In genomic region chr8:94189275-94190031, GRCm38 (mm10) we compare ENCODE assay signal across 9 mouse cellular contexts. TPM values are rescaled to one million over a fixed set of nuclear protein-coding genes. Genes with fewer than 3 reads are reported as not detected.
A peak's percentile ranks its signal among the peaks of the same experiment; 100 is the strongest.
DNase-seq lines count a peak whose midpoint lies in the region; ATAC-seq and TF ChIP-seq lines count a peak whose summit lies in the region.
"Had no signal": no experiment of that assay in that cellular context is flagged by ENCODE, and none has a peak within 500 bp of the region (broad histone marks: within the 10 kb centered on the region; RNA-seq: fewer than 3 reads in every experiment).

No protein-coding gene starts in this region.

- H3K4me3 ChIP-seq in forebrain, embryonic 14.5 days (ENCODE audit: low read depth, low read length), result no peak overlapping the region
- no peak overlapping the region for H3K4me3 ChIP-seq in forebrain, embryonic 11.5 days (ENCODE audit: low read depth, low read length)
- H3K4me3 ChIP-seq in neural tube, embryonic 13.5 days, result no peak overlapping the region
- H3K4me3 ChIP-seq in hindbrain, postnatal 0 days (ENCODE audit: low read length), result no peak overlapping the region
- no peak overlapping the region for H3K4me3 ChIP-seq in intestine, postnatal 0 days (ENCODE audit: low read depth, low read length)

- no peak overlapping the region for H3K9ac ChIP-seq in forebrain, embryonic 14.5 days (ENCODE audit: low read length)
- H3K9ac ChIP-seq in forebrain, embryonic 11.5 days (ENCODE audit: low read length), result no peak overlapping the region
- H3K9ac ChIP-seq in neural tube, embryonic 13.5 days, result no peak overlapping the region
- no peak overlapping the region for H3K9ac ChIP-seq in hindbrain, postnatal 0 days (replicated peaks; ENCODE audit: low read length)
- H3K9ac ChIP-seq in intestine, postnatal 0 days (ENCODE audit: low read depth, low read length), result no peak overlapping the region
- H3K9ac ChIP-seq: lung, embryonic 14.5 days had no signal

- H3K36me3 ChIP-seq in forebrain, embryonic 14.5 days (ENCODE audit: control insufficient read depth, insufficient read depth, low read length), result no peaks in the 10 kb centered on the region
- no peaks in the 10 kb centered on the region for H3K36me3 ChIP-seq in forebrain, embryonic 11.5 days (ENCODE audit: control insufficient read depth, insufficient read depth, low read length)
- no peaks in the 10 kb centered on the region for H3K36me3 ChIP-seq in neural tube, embryonic 13.5 days
- no peaks in the 10 kb centered on the region for H3K36me3 ChIP-seq in hindbrain, postnatal 0 days (ENCODE audit: insufficient read depth, low read length)
- H3K36me3 ChIP-seq in intestine, postnatal 0 days (ENCODE audit: control insufficient read depth, insufficient read depth), result no peaks in the 10 kb centered on the region

- peak; percentile 54 for DNase-seq in forebrain, embryonic 14.5 days (ENCODE audit: low spot score)
- no peak for DNase-seq in forebrain, embryonic 11.5 days (ENCODE audit: low spot score)
- no peak for DNase-seq in neural tube, embryonic 10.5 days (ENCODE audit: extremely low spot score, low spot score)
- peak; percentile 88 for DNase-seq in hindbrain, postnatal 0 days (ENCODE audit: low spot score)
- DNase-seq in right cerebral cortex, postnatal 36 days (ENCODE audit: low spot score in 2 of 2), result peak; percentile 66 to 68
- DNase-seq: lung, embryonic 14.5 days had no signal

- no peak overlapping the region for H3K4me2 ChIP-seq in forebrain, embryonic 14.5 days (ENCODE audit: low read length)
- no peak overlapping the region for H3K4me2 ChIP-seq in forebrain, embryonic 11.5 days (ENCODE audit: low read depth, low read length, severe bottlenecking)
- H3K4me2 ChIP-seq in neural tube, embryonic 13.5 days, result no peak overlapping the region
- no peak overlapping the region for H3K4me2 ChIP-seq in hindbrain, postnatal 0 days (ENCODE audit: low read depth, low read length)
- H3K4me2 ChIP-seq in intestine, postnatal 0 days (replicated peaks; ENCODE audit: low read depth), result no peak overlapping the region
- H3K4me2 ChIP-seq: lung, embryonic 14.5 days had no signal

- peaks cover 13% of the 10 kb centered on the region for H3K27me3 ChIP-seq in forebrain, embryonic 14.5 days (replicated peaks; ENCODE audit: control insufficient read depth, insufficient read depth, low read length)
- H3K27me3 ChIP-seq in forebrain, embryonic 11.5 days (ENCODE audit: control insufficient read depth, insufficient read depth, low read length), result peaks cover 23% of the 10 kb centered on the region
- peaks cover 39% of the 10 kb centered on the region for H3K27me3 ChIP-seq in neural tube, embryonic 13.5 days
- 0 out of 2 replicates have a peak, but pooled peaks cover under 1% of the 10 kb centered on the region for H3K27me3 ChIP-seq in hindbrain, postnatal 0 days (ENCODE audit: insufficient read depth, low read length)
- H3K27me3 ChIP-seq in intestine, postnatal 0 days (replicated peaks; ENCODE audit: control insufficient read depth, insufficient read depth, low read length), result no peaks in the 10 kb centered on the region

- no peaks in the 10 kb centered on the region for H3K9me3 ChIP-seq in forebrain, embryonic 14.5 days (replicated peaks; ENCODE audit: control insufficient read depth, low read length)
- no peaks in the 10 kb centered on the region for H3K9me3 ChIP-seq in forebrain, embryonic 11.5 days (ENCODE audit: control insufficient read depth, low read length)
- no peaks in the 10 kb centered on the region for H3K9me3 ChIP-seq in neural tube, embryonic 13.5 days
- no peaks in the 10 kb centered on the region for H3K9me3 ChIP-seq in hindbrain, postnatal 0 days (ENCODE audit: low read length)
- no peaks in the 10 kb centered on the region for H3K9me3 ChIP-seq in intestine, postnatal 0 days (ENCODE audit: control insufficient read depth)

- ATAC-seq in forebrain, embryonic 14.5 days, result no peak; the same call in 1 of the 2 replicates
- no peak for ATAC-seq in forebrain, embryonic 11.5 days (replicated peaks; ENCODE audit: low FRiP score)
- peak; percentile 42; the same call in 1 of the 2 replicates for ATAC-seq in neural tube, embryonic 13.5 days (ENCODE audit: low read depth)
- ATAC-seq in hindbrain, postnatal 0 days, result peak; percentile 87
- no peak for ATAC-seq in intestine, postnatal 0 days
- no peak for ATAC-seq in megakaryocyte-erythroid progenitor cell, adult 5-6 weeks (replicated peaks; ENCODE audit: low FRiP score, low TSS enrichment, poor library complexity, severe bottlenecking)

- TF ChIP-seq CTCF in hindbrain, postnatal 0 days (IDR thresholded peaks at IDR 0.05; ENCODE audit: low read depth), result no peak
- TF ChIP-seq CTCF in intestine, postnatal 0 days (IDR thresholded peaks at IDR 0.05; ENCODE audit: low read depth), result no peak

- no peak overlapping the region for H3K27ac ChIP-seq in forebrain, embryonic 14.5 days (ENCODE audit: low read depth, low read length)
- H3K27ac ChIP-seq in forebrain, embryonic 11.5 days (ENCODE audit: low read depth, low read length), result no peak overlapping the region
- 0 out of 2 replicates have a peak overlapping the region, but pooled peaks have one; percentile 25 for H3K27ac ChIP-seq in neural tube, embryonic 13.5 days (replicated peaks)
- H3K27ac ChIP-seq in hindbrain, postnatal 0 days, result peak overlapping the region; percentile 59
- no peak overlapping the region for H3K27ac ChIP-seq in intestine, postnatal 0 days (ENCODE audit: low read depth, low read length)

- peaks cover 4% of the 10 kb centered on the region for H3K4me1 ChIP-seq in forebrain, embryonic 14.5 days (ENCODE audit: control insufficient read depth, insufficient read depth, low read length)
- H3K4me1 ChIP-seq in forebrain, embryonic 11.5 days (replicated peaks; ENCODE audit: control insufficient read depth, insufficient read depth, low read length), result peaks cover 12% of the 10 kb centered on the region
- peaks cover 25% of the 10 kb centered on the region for H3K4me1 ChIP-seq in neural tube, embryonic 13.5 days (replicated peaks)
- no peaks in the 10 kb centered on the region; the same call in 1 of the 2 replicates for H3K4me1 ChIP-seq in hindbrain, postnatal 0 days (ENCODE audit: insufficient read depth, low read length)
- H3K4me1 ChIP-seq in intestine, postnatal 0 days (replicated peaks; ENCODE audit: control insufficient read depth, insufficient read depth, low read length), result 0 out of 2 replicates have a peak, but pooled peaks cover 5% of the 10 kb centered on the region

- WGBS in forebrain, embryonic 14.5 days, result 73% methylated on average over 13 of the region's 13 CpGs
- 77% methylated on average over 13 of the region's 13 CpGs for WGBS in forebrain, embryonic 11.5 days
- 65% methylated on average over 13 of the region's 13 CpGs for WGBS in neural tube, embryonic 13.5 days
- 34% methylated on average over 13 of the region's 13 CpGs for WGBS in hindbrain, postnatal 0 days
- WGBS in intestine, postnatal 0 days, result 57% methylated on average over 13 of the region's 13 CpGs

RNA-seq across cellular contexts. Expression of gene Mt1, which starts 10.6 kb away (rescaled TPM):
- polyA plus RNA-seq in forebrain, embryonic 14.5 days (2014; fragmentation: Nextera tagmentation; extraction: Ambion mirVana), result 77.2 and 110 TPM in 2 replicates
- polyA plus RNA-seq in forebrain, embryonic 11.5 days (2014; fragmentation: Nextera tagmentation; extraction: Ambion mirVana), result 109 and 120 TPM in 2 replicates
- 53.8 and 55.6 TPM in 2 replicates for polyA plus RNA-seq in neural tube, embryonic 13.5 days (2015; fragmentation: Nextera tagmentation; extraction: Ambion mirVana)
- total RNA-seq in hindbrain, postnatal 0 days (2014; rRNA removed), result 648 and 1,037 TPM in 2 replicates
- 742 and 847 TPM in 2 replicates for polyA plus RNA-seq in hindbrain, postnatal 0 days (2015; fragmentation: Nextera tagmentation; extraction: Ambion mirVana)
- 2,068 and 2,262 TPM in 2 replicates for polyA plus RNA-seq in intestine, postnatal 0 days (2015; fragmentation: Nextera tagmentation; extraction: Ambion mirVana)
- 524 and 583 TPM in 2 replicates for total RNA-seq in megakaryocyte-erythroid progenitor cell, adult 5-6 weeks (2014; fragmentation: Nextera tagmentation)
- total RNA-seq in megakaryocyte-erythroid progenitor cell, adult 5-6 weeks (2017), result 648 and 717 TPM in 2 replicates

RNA-seq across cellular contexts. Expression of gene Mt2, which starts 17.0 kb away (rescaled TPM):
- polyA plus RNA-seq in forebrain, embryonic 14.5 days (2014; fragmentation: Nextera tagmentation; extraction: Ambion mirVana), result 29.4 and 47.5 TPM in 2 replicates
- 36.5 and 39.0 TPM in 2 replicates for polyA plus RNA-seq in forebrain, embryonic 11.5 days (2014; fragmentation: Nextera tagmentation; extraction: Ambion mirVana)
- 9.5 and 12.0 TPM in 2 replicates for polyA plus RNA-seq in neural tube, embryonic 13.5 days (2015; fragmentation: Nextera tagmentation; extraction: Ambion mirVana)
- 109 and 110 TPM in 2 replicates for total RNA-seq in hindbrain, postnatal 0 days (2014; rRNA removed)
- 202 and 239 TPM in 2 replicates for polyA plus RNA-seq in hindbrain, postnatal 0 days (2015; fragmentation: Nextera tagmentation; extraction: Ambion mirVana)
- 224 and 270 TPM in 2 replicates for polyA plus RNA-seq in intestine, postnatal 0 days (2015; fragmentation: Nextera tagmentation; extraction: Ambion mirVana)
- 352 and 428 TPM in 2 replicates for total RNA-seq in megakaryocyte-erythroid progenitor cell, adult 5-6 weeks (2014; fragmentation: Nextera tagmentation)
- total RNA-seq in megakaryocyte-erythroid progenitor cell, adult 5-6 weeks (2017), result 400 TPM in 2 replicates

RNA-seq across cellular contexts. Expression of gene Nup93, which starts 24.9 kb away (rescaled TPM):
- polyA plus RNA-seq in forebrain, embryonic 14.5 days (2014; fragmentation: Nextera tagmentation; extraction: Ambion mirVana), result 65.2 and 72.6 TPM in 2 replicates
- 135 and 143 TPM in 2 replicates for polyA plus RNA-seq in forebrain, embryonic 11.5 days (2014; fragmentation: Nextera tagmentation; extraction: Ambion mirVana)
- 56.1 and 59.9 TPM in 2 replicates for polyA plus RNA-seq in neural tube, embryonic 13.5 days (2015; fragmentation: Nextera tagmentation; extraction: Ambion mirVana)
- total RNA-seq in hindbrain, postnatal 0 days (2014; rRNA removed), result 33.1 and 43.3 TPM in 2 replicates
- 42.3 and 44.8 TPM in 2 replicates for polyA plus RNA-seq in hindbrain, postnatal 0 days (2015; fragmentation: Nextera tagmentation; extraction: Ambion mirVana)
- 21.2 and 21.9 TPM in 2 replicates for polyA plus RNA-seq in intestine, postnatal 0 days (2015; fragmentation: Nextera tagmentation; extraction: Ambion mirVana)
- total RNA-seq in megakaryocyte-erythroid progenitor cell, adult 5-6 weeks (2014; fragmentation: Nextera tagmentation), result 66.6 and 86.4 TPM in 2 replicates
- 55.1 and 69.6 TPM in 2 replicates for total RNA-seq in megakaryocyte-erythroid progenitor cell, adult 5-6 weeks (2017)

RNA-seq across cellular contexts. Expression of gene Mt3, which starts 37.0 kb away (rescaled TPM):
- 237 and 306 TPM in 2 replicates for polyA plus RNA-seq in forebrain, embryonic 14.5 days (2014; fragmentation: Nextera tagmentation; extraction: Ambion mirVana)
- polyA plus RNA-seq in forebrain, embryonic 11.5 days (2014; fragmentation: Nextera tagmentation; extraction: Ambion mirVana), result 43.6 and 52.3 TPM in 2 replicates
- 99.3 and 131 TPM in 2 replicates for polyA plus RNA-seq in neural tube, embryonic 13.5 days (2015; fragmentation: Nextera tagmentation; extraction: Ambion mirVana)
- total RNA-seq in hindbrain, postnatal 0 days (2014; rRNA removed), result 631 and 889 TPM in 2 replicates
- polyA plus RNA-seq in hindbrain, postnatal 0 days (2015; fragmentation: Nextera tagmentation; extraction: Ambion mirVana), result 445 and 458 TPM in 2 replicates
- polyA plus RNA-seq in intestine, postnatal 0 days (2015; fragmentation: Nextera tagmentation; extraction: Ambion mirVana), result 4.4 and 4.7 TPM in 2 replicates
- total RNA-seq in megakaryocyte-erythroid progenitor cell, adult 5-6 weeks (2014; fragmentation: Nextera tagmentation), result not detected in 2 replicates
- not detected in 2 replicates for total RNA-seq in megakaryocyte-erythroid progenitor cell, adult 5-6 weeks (2017)

RNA-seq across cellular contexts. Expression of gene Mt4, which starts 52.5 kb away (rescaled TPM):
- not detected in 2 replicates for polyA plus RNA-seq in forebrain, embryonic 14.5 days (2014; fragmentation: Nextera tagmentation; extraction: Ambion mirVana)
- not detected in 2 replicates for polyA plus RNA-seq in forebrain, embryonic 11.5 days (2014; fragmentation: Nextera tagmentation; extraction: Ambion mirVana)
- not detected in 2 replicates for polyA plus RNA-seq in neural tube, embryonic 13.5 days (2015; fragmentation: Nextera tagmentation; extraction: Ambion mirVana)
- total RNA-seq in hindbrain, postnatal 0 days (2014; rRNA removed), result not detected in 2 replicates
- polyA plus RNA-seq in hindbrain, postnatal 0 days (2015; fragmentation: Nextera tagmentation; extraction: Ambion mirVana), result not detected in 2 replicates
- polyA plus RNA-seq in intestine, postnatal 0 days (2015; fragmentation: Nextera tagmentation; extraction: Ambion mirVana), result 0.69 and 2.6 TPM in 2 replicates
- not detected in 2 replicates for total RNA-seq in megakaryocyte-erythroid progenitor cell, adult 5-6 weeks (2014; fragmentation: Nextera tagmentation)
- not detected in 2 replicates for total RNA-seq in megakaryocyte-erythroid progenitor cell, adult 5-6 weeks (2017)
- polyA plus RNA-seq: lung, embryonic 14.5 days had no signal

Comparison
In these comparisons a context has a peak if more than half of its experiments do, and no peak if none do; other contexts are left out.
1. DNase-seq: peak in forebrain, embryonic 14.5 days (single experiment), hindbrain, postnatal 0 days (single experiment) and right cerebral cortex, postnatal 36 days (2 of 2); none in forebrain, embryonic 11.5 days (single experiment) and neural tube, embryonic 10.5 days (single experiment).
2. ATAC-seq: peak in neural tube, embryonic 13.5 days (single experiment) and hindbrain, postnatal 0 days (single experiment); none in forebrain, embryonic 14.5 days (single experiment), forebrain, embryonic 11.5 days (single experiment), intestine, postnatal 0 days (single experiment) and megakaryocyte-erythroid progenitor cell, adult 5-6 weeks (single experiment).
3. H3K27ac ChIP-seq: peak in neural tube, embryonic 13.5 days (single experiment) and hindbrain, postnatal 0 days (single experiment); none in forebrain, embryonic 14.5 days (single experiment), forebrain, embryonic 11.5 days (single experiment) and intestine, postnatal 0 days (single experiment).